Mouse (Mus musculus) G1E (cell line): ENCODE measurements around the gene Smox.

Source experiments
- CTCF ChIP-seq: IDR thresholded peaks from 2 replicates; pipeline ENCODE4 v1.5.1; 2012; ENCODE audit warnings: low read depth, low read length, inconsistent platforms, mixed read lengths
- GATA1 ChIP-seq: IDR thresholded peaks from 2 replicates; pipeline ENCODE4 v1.6.1; 2012; ENCODE audit warnings: borderline replicate concordance, low read length, inconsistent platforms, mixed read lengths
- GATA2 ChIP-seq: IDR thresholded peaks from 2 replicates; pipeline ENCODE4 v1.6.1; 2012; ENCODE audit warnings: low read depth, low read length, inconsistent platforms, borderline replicate concordance
- TAL1 ChIP-seq: conservative IDR thresholded peaks from 2 replicates; pipeline ENCODE4 v1.6.1; 2012; ENCODE audit warnings: low read depth, low read length, inconsistent platforms, mixed read lengths

DNA sequence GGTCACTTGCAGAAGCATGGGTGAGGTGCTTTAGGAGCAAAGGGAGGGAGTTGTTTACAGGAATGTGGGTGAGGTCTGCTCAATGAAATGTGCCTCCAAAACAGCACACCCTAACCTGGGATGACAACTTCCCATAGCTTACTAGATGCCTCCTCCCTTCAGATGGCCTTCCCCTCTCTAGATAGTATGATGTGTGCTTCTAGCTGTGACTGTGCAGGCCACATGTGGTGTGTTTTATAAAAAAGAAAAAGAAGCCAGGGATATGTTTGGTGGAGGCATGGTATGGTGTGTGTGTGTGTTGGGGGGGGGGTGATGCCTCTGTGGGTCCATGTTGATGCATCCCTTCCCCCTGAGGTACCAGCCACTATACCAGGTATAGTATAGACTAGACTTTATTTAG is 42.9 kb upstream of the Smox start:
- TF ChIP-seq TAL1 = no peak
- no peak for TF ChIP-seq CTCF
- TF ChIP-seq GATA1 = no peak
- TF ChIP-seq GATA2 = no peak
